Mouse (Mus musculus) frontal cortex, postnatal 10 days (tissue): ENCODE results near the gene Aoc2.
"Not testable (repeated sequence)": the region's sequence is repeated elsewhere in the genome, so short reads cannot be mapped to it uniquely, and the experiment has no call there.

Experiments
- DNase-seq, 2 experiments: peaks; one replicate each; pipeline ENCODE4 v3.0.0; 2022; ENCODE audit warnings: low spot score in 2 of 2, mixed read lengths in 1 of 2

Aoc2 gene

GRCm38 (mm10) chr11:101355916-101356315 lies 31.1 kb downstream of the Aoc2 start:
- DNase-seq, result no peak

DNA sequence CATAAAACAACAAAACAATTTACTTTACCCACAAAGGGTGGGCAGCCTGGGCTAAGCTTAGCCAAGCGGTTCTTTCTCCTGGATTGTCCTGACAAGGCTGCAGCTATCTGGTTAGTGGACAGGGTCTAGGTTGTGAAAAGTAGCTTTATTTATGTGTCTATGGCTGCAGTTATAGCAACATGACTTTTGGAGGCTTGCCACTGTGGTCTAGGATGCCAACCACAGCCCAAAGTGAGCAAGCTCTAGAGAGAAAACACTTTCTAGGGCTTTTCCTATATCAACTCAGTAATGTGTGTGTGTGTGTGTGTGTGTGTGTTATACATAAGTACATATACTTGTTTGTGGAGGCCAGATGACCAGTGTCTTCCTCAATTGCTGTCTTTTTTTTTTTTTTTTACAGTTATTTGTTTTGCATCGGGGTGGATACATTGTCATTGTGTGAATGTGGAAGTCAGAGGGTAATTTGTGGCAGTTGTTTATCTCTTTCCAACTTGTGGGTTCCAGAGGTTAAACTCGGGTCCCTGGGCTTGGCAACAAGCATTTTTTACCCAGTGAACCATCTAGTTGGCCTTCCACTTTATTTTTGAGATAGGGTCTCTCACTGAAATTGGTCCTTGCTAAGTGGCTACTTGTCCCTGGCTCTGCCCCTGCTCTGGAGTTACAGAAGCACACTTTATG lies 32.8 kb downstream of the Aoc2 start:
- DNase-seq, result no peak

GRCm38 (mm10) chr11:101359776-101360175 lies 34.9 kb downstream of the Aoc2 start:
- DNase-seq, result no peak

- no peak for DNase-seq
Observed at GRCm38 (mm10) chr11:101360651-101361113, 35.8 kb downstream of the Aoc2 start.

GRCm38 (mm10) chr11:101364531-101364931 lies 39.7 kb downstream of the Aoc2 start:
- no peak for DNase-seq

- DNase-seq, result no peak
Observed at GRCm38 (mm10) chr11:101367326-101367935, 42.6 kb downstream of the Aoc2 start, which contains the start of gene G6pc. Gene G6pc (plus strand): TSS chr11:101367561.

- DNase-seq, result no peak
Observed at GRCm38 (mm10) chr11:101370141-101370540, 45.3 kb downstream of the Aoc2 start.

GRCm38 (mm10) chr11:101374421-101374938 lies 49.6 kb downstream of the Aoc2 start:
- no peak for DNase-seq

GRCm38 (mm10) chr11:101378196-101378595 lies 53.3 kb downstream of the Aoc2 start:
- DNase-seq, result not testable (repeated sequence)

DNA sequence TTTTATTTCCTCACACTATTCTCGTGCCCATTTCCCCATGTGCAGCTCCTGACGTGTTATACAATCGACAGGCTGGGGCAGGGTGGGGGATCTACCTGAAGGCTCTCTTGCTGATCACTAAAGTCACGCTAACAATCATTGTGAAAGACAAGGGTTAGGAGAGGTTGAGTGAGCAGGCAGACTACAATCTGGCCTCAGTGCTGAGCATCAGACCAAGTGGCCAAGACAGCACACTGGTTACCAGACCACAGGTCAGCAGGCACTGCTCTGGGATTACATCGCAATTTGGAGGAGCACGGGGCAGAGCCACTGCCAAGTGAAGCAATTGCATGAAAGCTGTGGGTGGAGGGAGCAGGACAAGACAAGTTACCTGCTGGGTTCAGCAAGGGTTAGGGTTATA lies 54.1 kb downstream of the Aoc2 start:
- DNase-seq, result no peak
